Mouse (Mus musculus): ENCODE data around the gene Tpx2.

GRCm38 (mm10) chr2:152933048-152933447 lies 85.3 kb downstream of the Tpx2 start, which contains the start of gene Foxs1:
- TF ChIP-seq POLR2A (IDR thresholded peaks at IDR 0.05; ENCODE audit: control insufficient read depth, extremely low read depth, insufficient read depth, low read length, poor library complexity) (no peak), CTCF (IDR thresholded peaks at IDR 0.05; ENCODE audit: borderline replicate concordance, control insufficient read depth, extremely low read depth, insufficient read depth, low read length, poor library complexity) (no peak)

All from thymus, adult 2 months (tissue).